Mouse (Mus musculus) ES-Bruce4 (cell line): ENCODE data around the gene Sptssa.

Experiments
- CTCF ChIP-seq: IDR thresholded peaks from one replicate; pipeline ENCODE4 v1.8.1; 2011; ENCODE audit warnings: low read depth, low read length
- EP300 ChIP-seq: IDR thresholded peaks from 2 replicates; pipeline ENCODE4 v1.6.1; 2011; ENCODE audit warnings: low read depth, low read length; ENCODE audit not compliant: insufficient read depth
- POLR2A ChIP-seq: IDR thresholded peaks from one replicate; pipeline ENCODE4 v1.8.1; 2011; ENCODE audit warnings: low read length; ENCODE audit not compliant: insufficient read depth

DNA sequence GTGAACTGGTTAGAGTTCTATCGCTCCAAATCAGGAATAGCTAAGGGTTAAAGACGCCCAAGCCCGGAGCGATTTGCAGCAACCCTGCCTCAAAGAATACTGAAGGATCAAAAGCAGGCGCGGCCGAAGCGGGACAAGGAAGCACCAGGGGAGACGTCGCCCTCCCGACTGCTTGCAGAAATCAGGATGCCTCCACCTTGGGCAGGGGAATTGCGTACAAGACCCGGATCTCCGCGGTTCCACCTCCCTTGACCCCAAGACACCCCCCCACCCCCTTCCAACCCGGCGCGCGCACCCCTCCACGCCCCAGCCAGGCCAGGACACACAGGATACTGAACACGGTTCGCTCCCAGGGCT, 356 bp downstream of the Sptssa start:
- TF ChIP-seq CTCF (no peak), POLR2A (no peak), EP300 (no peak)
